Mouse (Mus musculus) CH12.LX (cell line): ENCODE results near the gene Pld5.

Source experiments
- CHD1 ChIP-seq: IDR thresholded peaks from 2 replicates; pipeline ENCODE4 v1.6.1; 2012; ENCODE audit warnings: low read depth, low read length, improper control_type of control experiment, inconsistent platforms
- CHD2 ChIP-seq: IDR thresholded peaks from 2 replicates; pipeline ENCODE4 v1.6.1; 2011; ENCODE audit warnings: low read length, improper control_type of control experiment
- CTCF ChIP-seq, 2 experiments: IDR thresholded peaks in 1 of 2; conservative IDR thresholded peaks in 1 of 2; 2 replicates each; pipeline ENCODE4 v1.5.1; 2011 to 2012; ENCODE audit warnings: low read depth in 2 of 2, low read length in 2 of 2, improper control_type of control experiment in 1 of 2, inconsistent platforms in 1 of 2, mild to moderate bottlenecking in 1 of 2, moderate library complexity in 1 of 2
- ELF1 ChIP-seq: IDR thresholded peaks from 2 replicates; pipeline ENCODE4 v1.6.1; 2014; ENCODE audit warnings: low read depth, mild to moderate bottlenecking, inconsistent platforms, low read length, improper control_type of control experiment
- EP300 ChIP-seq: IDR thresholded peaks from 2 replicates; pipeline ENCODE4 v1.6.1; 2011; ENCODE audit warnings: low read length, improper control_type of control experiment
- ETS1 ChIP-seq: conservative IDR thresholded peaks from 2 replicates; pipeline ENCODE4 v1.6.1; 2012; ENCODE audit warnings: low read depth, mild to moderate bottlenecking, inconsistent platforms, low read length, improper control_type of control experiment, moderate library complexity
- IRF4 ChIP-seq: IDR thresholded peaks from 2 replicates; pipeline ENCODE4 v1.6.1; 2014; ENCODE audit warnings: low read depth, mild to moderate bottlenecking, inconsistent platforms, low read length, improper control_type of control experiment
- MAX ChIP-seq: IDR thresholded peaks from 2 replicates; pipeline ENCODE4 v1.6.1; 2011; ENCODE audit warnings: low read length, improper control_type of control experiment
- MXI1 ChIP-seq: IDR thresholded peaks from 2 replicates; pipeline ENCODE4 v1.6.1; 2011; ENCODE audit warnings: mild to moderate bottlenecking, low read depth, low read length, improper control_type of control experiment
- POLR2A ChIP-seq: IDR thresholded peaks from 2 replicates; pipeline ENCODE4 v1.6.1; 2011; ENCODE audit warnings: low read depth, mild to moderate bottlenecking, improper control_type of control experiment, low read length
- RCOR1 ChIP-seq: conservative IDR thresholded peaks from 2 replicates; pipeline ENCODE4 v1.6.1; 2012; ENCODE audit warnings: low read depth, mild to moderate bottlenecking, inconsistent platforms, low read length, improper control_type of control experiment
- TCF12 ChIP-seq: IDR thresholded peaks from 2 replicates; pipeline ENCODE4 v1.6.1; 2014; ENCODE audit warnings: low read depth, mild to moderate bottlenecking, inconsistent platforms, low read length, improper control_type of control experiment
- USF2 ChIP-seq: conservative IDR thresholded peaks from 2 replicates; pipeline ENCODE4 v1.6.1; 2011; ENCODE audit warnings: low read depth, low read length, improper control_type of control experiment
- ZKSCAN1 ChIP-seq: IDR thresholded peaks from 2 replicates; pipeline ENCODE4 v1.6.1; 2012; ENCODE audit warnings: low read depth, inconsistent platforms, low read length, improper control_type of control experiment, borderline replicate concordance

GRCm38 (mm10) chr1:176029063-176029462 is 246.0 kb downstream of the Pld5 start:
- TF ChIP-seq CHD1 (no peak), CTCF (conservative IDR thresholded peaks at IDR 0.05 in 1 of 2, IDR thresholded peaks at IDR 0.05 in 1 of 2; ENCODE audit: low read depth in 2 of 2, low read length in 2 of 2) (no peak), RCOR1 (no peak), USF2 (no peak), MXI1 (no peak), CHD2 (no peak), MAX (no peak), ZKSCAN1 (no peak), IRF4 (no peak), POLR2A (no peak), ETS1 (no peak), ELF1 (no peak), EP300 (no peak), TCF12 (no peak)
